Mouse (Mus musculus): ENCODE data around the gene Lamb3. TPM values are rescaled to one million over a fixed set of nuclear protein-coding genes. Genes with fewer than 3 reads are reported as not detected.

The Lamb3 gene
- total and polyA plus RNA-seq, 3 experiments = 10.1 to 14.6 (median 12.3) TPM

DNA sequence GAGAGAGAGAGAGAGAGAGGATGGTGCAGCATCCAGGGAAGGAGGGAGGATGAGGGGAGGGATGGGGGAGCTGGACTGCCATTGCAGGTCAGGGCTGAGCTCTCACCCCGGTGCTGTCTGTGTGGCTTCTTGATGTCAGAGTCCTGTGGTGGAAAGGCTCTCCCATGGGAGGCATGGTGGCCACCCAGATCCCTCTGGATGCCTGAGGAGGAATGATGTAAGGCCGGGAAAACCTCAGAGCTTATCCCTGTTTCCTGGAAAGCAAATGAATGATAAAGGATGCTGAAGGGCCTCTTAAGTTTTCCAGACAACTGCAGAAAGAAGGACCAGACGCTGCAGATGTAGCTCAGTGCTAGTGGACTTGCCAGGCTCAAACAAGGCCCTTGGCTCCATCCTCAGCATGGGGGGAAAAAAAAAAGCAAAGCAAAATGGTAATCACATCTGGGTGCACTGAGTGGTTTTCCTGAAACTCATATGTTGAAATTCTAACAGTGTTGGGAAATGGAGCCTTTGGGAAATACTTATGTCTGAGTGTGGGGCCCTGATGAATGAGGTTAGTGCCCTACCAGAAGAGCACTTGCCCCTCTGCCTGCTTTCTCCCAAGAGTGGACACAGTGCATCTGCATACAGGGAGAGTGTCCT is 12.2 kb upstream of the Lamb3 start:
- dilution Hi-C loops (cut with MboI; ENCODE audit: extremely low pct_ligation_motif_present, extremely low pct_unique_long_range_greater_than_20kb, low sequenced_read_pairs) = no loop called here
- peaks cover 76 to 90% of the 10 kb centered on the region in 2 experiments for H3K36me3 ChIP-seq (replicated peaks in 1 of 2; ENCODE audit: control insufficient read depth in 1 of 2, insufficient read depth in 1 of 2, low read length in 1 of 2)
- H3K9ac ChIP-seq (ENCODE audit: insufficient read depth, low read depth) = no peak overlapping the region
- no peak for TF ChIP-seq HCFC1 (IDR thresholded peaks at IDR 0.05; ENCODE audit: low read depth, low read length)
- no peak for TF ChIP-seq E2F4 (IDR thresholded peaks at IDR 0.05; ENCODE audit: insufficient replicate concordance, low read depth, low read length)
- TF ChIP-seq POLR2AphosphoS2 (IDR thresholded peaks at IDR 0.05; ENCODE audit: low read depth, low read length) = no peak
- no peak for TF ChIP-seq RCOR1 (conservative IDR thresholded peaks at IDR 0.05; ENCODE audit: low read depth, low read length)
- TF ChIP-seq NELFE (IDR thresholded peaks at IDR 0.05; ENCODE audit: low read depth, low read length) = no peak
- no peak for TF ChIP-seq CHD2 (IDR thresholded peaks at IDR 0.05; ENCODE audit: low read length)
- no peak for TF ChIP-seq MAZ (IDR thresholded peaks at IDR 0.05; ENCODE audit: low read depth, low read length)
- no peak for TF ChIP-seq JUN (IDR thresholded peaks at IDR 0.05; ENCODE audit: insufficient read depth, low read depth, low read length)
- no peak for TF ChIP-seq UBTF (IDR thresholded peaks at IDR 0.05; ENCODE audit: low read depth, low read length)
- no peak for TF ChIP-seq MXI1 (IDR thresholded peaks at IDR 0.05; ENCODE audit: low read depth, low read length)
- no peak for TF ChIP-seq GABPA (IDR thresholded peaks at IDR 0.05; ENCODE audit: insufficient replicate concordance, low read depth, low read length)
- no peak for TF ChIP-seq ZC3H11A (IDR thresholded peaks at IDR 0.05; ENCODE audit: low read depth, low read length)
- TF ChIP-seq NRF1 (IDR thresholded peaks at IDR 0.05; ENCODE audit: low read depth, low read length) = no peak
- no peak for TF ChIP-seq POLR2A (IDR thresholded peaks at IDR 0.05; ENCODE audit: low read depth, low read length)
- H3K9me3 ChIP-seq (replicated peaks; ENCODE audit: low read length) = no peaks in the 10 kb centered on the region
- H3K4me1 ChIP-seq (ENCODE audit: control insufficient read depth in 1 of 2, insufficient read depth in 2 of 2) = peaks cover 18 to 89% of the 10 kb centered on the region in 2 experiments
- no peak overlapping the region for H3K4me2 ChIP-seq (ENCODE audit: insufficient read depth, low read depth, poor library complexity, severe bottlenecking)
- no peaks in the 10 kb centered on the region for H3K27me3 ChIP-seq (replicated peaks)
- peaks cover 26% of the 10 kb centered on the region for H3K79me2 ChIP-seq (replicated peaks; ENCODE audit: control insufficient read depth, extremely low read depth, insufficient read depth, poor library complexity, severe bottlenecking)
- DNase-seq (ENCODE audit: extremely low read depth) = no peak
- H3K4me3 ChIP-seq (replicated peaks in 1 of 3; ENCODE audit: low read depth in 2 of 3, low read length in 2 of 3, poor library complexity in 1 of 3) = no peak overlapping the region
- no peak overlapping the region; the same call in 1 of the 2 replicates for H3K27ac ChIP-seq (ENCODE audit: insufficient read depth, low read depth)
- in situ Hi-C loops (cut with MboI; ENCODE audit: low pct_ligation_motif_present, low pct_unique_long_range_greater_than_20kb, low sequenced_read_pairs) = no loop called here

DNA sequence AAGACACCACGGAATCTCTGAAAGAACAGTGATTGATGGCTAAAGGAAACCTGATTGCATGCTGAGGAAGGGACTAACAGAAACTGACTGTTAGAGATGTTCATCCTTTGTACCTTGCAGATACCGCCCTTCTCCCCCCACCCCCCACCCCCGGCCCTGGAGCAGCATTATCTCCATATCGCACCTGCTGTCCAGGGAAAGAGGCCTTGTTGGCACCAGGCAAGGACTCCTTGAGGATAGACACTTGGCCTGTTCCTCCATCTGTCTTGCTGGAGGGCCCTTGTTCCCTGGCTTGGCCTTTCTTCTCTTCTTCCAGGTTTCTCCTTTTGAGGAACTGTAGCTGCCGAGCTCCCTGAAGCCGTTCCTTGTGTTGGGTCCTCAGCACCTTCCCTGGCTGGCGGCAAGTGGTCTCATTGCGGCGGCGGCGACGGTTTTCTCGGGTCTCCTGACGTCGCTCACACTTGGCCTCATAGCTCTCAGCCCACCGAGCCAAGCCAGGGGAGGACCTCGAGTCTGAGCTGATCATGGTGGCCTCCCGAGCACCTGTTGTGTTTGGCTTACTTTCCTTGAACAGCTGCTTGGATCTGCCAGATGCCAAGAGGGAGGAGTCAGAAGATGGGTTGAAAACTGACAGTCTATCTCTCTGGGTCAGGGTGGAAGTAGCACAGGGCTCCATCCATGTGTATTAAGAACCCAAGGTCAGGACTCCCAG is 9.8 kb upstream of the Lamb3 start:
- H3K27ac ChIP-seq (ENCODE audit: insufficient read depth, low read depth) = no peak overlapping the region
- no peak overlapping the region for H3K9ac ChIP-seq (ENCODE audit: insufficient read depth, low read depth)
- H3K36me3 ChIP-seq (replicated peaks in 1 of 2; ENCODE audit: control insufficient read depth in 1 of 2, insufficient read depth in 1 of 2, low read length in 1 of 2) = peaks cover 58 to 74% of the 10 kb centered on the region in 2 experiments

More for the DNA sequence above, 9.8 kb upstream of the Lamb3 start:
- no peak for DNase-seq (ENCODE audit: extremely low read depth)
- Histone ChIP-seq H3K9me3 (replicated peaks; ENCODE audit: low read length) (no peaks in the 10 kb centered on the region), H3K4me1 (ENCODE audit: control insufficient read depth in 1 of 2, insufficient read depth in 2 of 2) (peaks cover 21 to 76% of the 10 kb centered on the region in 2 experiments), H3K4me3 (replicated peaks in 1 of 3; ENCODE audit: low read depth in 2 of 3, low read length in 2 of 3, poor library complexity in 1 of 3) (no peak overlapping the region), H3K79me2 (replicated peaks; ENCODE audit: control insufficient read depth, extremely low read depth, insufficient read depth, poor library complexity, severe bottlenecking) (peaks cover 36% of the 10 kb centered on the region), H3K27me3 (replicated peaks) (no peaks in the 10 kb centered on the region), H3K4me2 (ENCODE audit: insufficient read depth, low read depth, poor library complexity, severe bottlenecking) (0 out of 2 replicates have a peak overlapping the region, but pooled peaks have one; percentile 10)
- TF ChIP-seq IRF4 (IDR thresholded peaks at IDR 0.05; ENCODE audit: low read depth, low read length) = no peak
- TF ChIP-seq MYC (IDR thresholded peaks at IDR 0.05; ENCODE audit: low read depth, low read length) = no peak
- no peak for TF ChIP-seq RAD21 (IDR thresholded peaks at IDR 0.05; ENCODE audit: low read depth, low read length)
- no peak for TF ChIP-seq CHD2 (IDR thresholded peaks at IDR 0.05; ENCODE audit: low read length)
- no peak for TF ChIP-seq GABPA (IDR thresholded peaks at IDR 0.05; ENCODE audit: insufficient replicate concordance, low read depth, low read length)
- no peak for TF ChIP-seq CHD1 (IDR thresholded peaks at IDR 0.05; ENCODE audit: low read depth, low read length)
- no peak for TF ChIP-seq ETS1 (conservative IDR thresholded peaks at IDR 0.05; ENCODE audit: low read depth, low read length)
- no peak for TF ChIP-seq ZKSCAN1 (IDR thresholded peaks at IDR 0.05; ENCODE audit: borderline replicate concordance, low read depth, low read length)
- TF ChIP-seq EP300 (IDR thresholded peaks at IDR 0.05; ENCODE audit: low read length) = no peak
- TF ChIP-seq TBP (conservative IDR thresholded peaks at IDR 0.05; ENCODE audit: low read depth, low read length) = no peak
- no peak for TF ChIP-seq CTCF (conservative IDR thresholded peaks at IDR 0.05 in 1 of 2, IDR thresholded peaks at IDR 0.05 in 1 of 2; ENCODE audit: low read depth in 2 of 2, low read length in 2 of 2)
- TF ChIP-seq RCOR1 (conservative IDR thresholded peaks at IDR 0.05; ENCODE audit: low read depth, low read length) = no peak
- no peak for TF ChIP-seq TCF12 (IDR thresholded peaks at IDR 0.05; ENCODE audit: low read depth, low read length)
- TF ChIP-seq BHLHE40 (IDR thresholded peaks at IDR 0.05; ENCODE audit: low read depth, low read length) = no peak
- in situ Hi-C loops (cut with MboI; ENCODE audit: low pct_ligation_motif_present, low pct_unique_long_range_greater_than_20kb, low sequenced_read_pairs) (no loop called here), dilution Hi-C loops (cut with MboI; ENCODE audit: extremely low pct_ligation_motif_present, extremely low pct_unique_long_range_greater_than_20kb, low sequenced_read_pairs) (no loop called here)

All from CH12.LX (cell line).